Mouse (Mus musculus): ENCODE data around the gene Trim54.
A peak's percentile ranks its signal among the peaks of the same experiment; 100 is the strongest.

Trim54 gene

GRCm38 (mm10) chr5:31105814-31106335 lies 10.6 kb upstream of the Trim54 start, which contains the start of gene Dnajc5g:
Gene Dnajc5g, plus strand, starts transcription at chr5:31106285.
- DNase-seq (ENCODE audit: low read depth, low spot score) = no peak

GRCm38 (mm10) chr5:31108000-31108490 lies 8.5 kb upstream of the Trim54 start, which contains the start of gene Slc30a3:
Gene Slc30a3, minus strand, starts transcription at chr5:31108237.
- DNase-seq (ENCODE audit: low read depth, low spot score) = no peak

GRCm38 (mm10) chr5:31110781-31111180 lies 5.7 kb upstream of the Trim54 start:
- no peak for DNase-seq (ENCODE audit: low read depth, low spot score)

GRCm38 (mm10) chr5:31116912-31117311 lies 400 bp downstream of the Trim54 start:
- no peak for DNase-seq (ENCODE audit: low read depth, low spot score)

- no peak for DNase-seq (ENCODE audit: low read depth, low spot score)
Observed at GRCm38 (mm10) chr5:31121111-31121510, 4.6 kb downstream of the Trim54 start.

GRCm38 (mm10) chr5:31123481-31123880 lies 7.0 kb downstream of the Trim54 start:
- DNase-seq (ENCODE audit: low read depth, low spot score) = no peak

- no peak for DNase-seq (ENCODE audit: low read depth, low spot score)
Observed at GRCm38 (mm10) chr5:31126050-31126449, 9.5 kb downstream of the Trim54 start.

- no peak for DNase-seq (ENCODE audit: low read depth, low spot score)
Observed at GRCm38 (mm10) chr5:31136730-31137424, 20.4 kb downstream of the Trim54 start.

- no peak for DNase-seq (ENCODE audit: low read depth, low spot score)
Observed at GRCm38 (mm10) chr5:31137658-31138057, 21.1 kb downstream of the Trim54 start.

- DNase-seq (ENCODE audit: low read depth, low spot score) = no peak
Observed at GRCm38 (mm10) chr5:31138241-31138967, 21.9 kb downstream of the Trim54 start, which contains the start of gene Ucn. Gene Ucn, minus strand, starts transcription at chr5:31138829.

- no peak for DNase-seq (ENCODE audit: low read depth, low spot score)
Observed at GRCm38 (mm10) chr5:31138968-31139425, 22.5 kb downstream of the Trim54 start.

GRCm38 (mm10) chr5:31149781-31150180 lies 33.3 kb downstream of the Trim54 start:
- no peak for DNase-seq (ENCODE audit: low read depth, low spot score)

GRCm38 (mm10) chr5:31151746-31152145 lies 35.2 kb downstream of the Trim54 start:
- no peak for DNase-seq (ENCODE audit: low read depth, low spot score)

- no peak for DNase-seq (ENCODE audit: low read depth, low spot score)
Observed at GRCm38 (mm10) chr5:31153516-31154151, 37.1 kb downstream of the Trim54 start.

- DNase-seq (ENCODE audit: low read depth, low spot score) = peak; percentile 60
Observed at GRCm38 (mm10) chr5:31154152-31154553, 37.6 kb downstream of the Trim54 start, which contains the start of gene Mpv17. Gene Mpv17, minus strand, starts transcription at chr5:31154251.

- DNase-seq (ENCODE audit: low read depth, low spot score) = no peak
Observed at GRCm38 (mm10) chr5:31162462-31162861, 46.0 kb downstream of the Trim54 start.

- no peak for DNase-seq (ENCODE audit: low read depth, low spot score)
Observed at GRCm38 (mm10) chr5:31164878-31165277, 48.4 kb downstream of the Trim54 start.

GRCm38 (mm10) chr5:31168630-31169029 lies 52.1 kb downstream of the Trim54 start:
- no peak for DNase-seq (ENCODE audit: low read depth, low spot score)

GRCm38 (mm10) chr5:31179301-31179765 lies 62.8 kb downstream of the Trim54 start:
- no peak for DNase-seq (ENCODE audit: low read depth, low spot score)

GRCm38 (mm10) chr5:31179766-31180630 lies 63.5 kb downstream of the Trim54 start, which contains the start of the genes Gm29609 and Gtf3c2:
Gene Gm29609, minus strand, starts transcription at chr5:31179911.
Gene Gtf3c2, minus strand, starts transcription at chr5:31180144.
- DNase-seq (ENCODE audit: low read depth, low spot score) = peak; percentile 93

All from retina, adult 2 months (tissue).